Mouse (Mus musculus) liver (tissue): ENCODE results near the gene Trub2.

Experiments used
- DNase-seq: peaks from one replicate; pipeline ENCODE4 v3.0.0-alpha.2; 2020; ENCODE audit warnings: mixed read lengths

Gene Trub2

DNA sequence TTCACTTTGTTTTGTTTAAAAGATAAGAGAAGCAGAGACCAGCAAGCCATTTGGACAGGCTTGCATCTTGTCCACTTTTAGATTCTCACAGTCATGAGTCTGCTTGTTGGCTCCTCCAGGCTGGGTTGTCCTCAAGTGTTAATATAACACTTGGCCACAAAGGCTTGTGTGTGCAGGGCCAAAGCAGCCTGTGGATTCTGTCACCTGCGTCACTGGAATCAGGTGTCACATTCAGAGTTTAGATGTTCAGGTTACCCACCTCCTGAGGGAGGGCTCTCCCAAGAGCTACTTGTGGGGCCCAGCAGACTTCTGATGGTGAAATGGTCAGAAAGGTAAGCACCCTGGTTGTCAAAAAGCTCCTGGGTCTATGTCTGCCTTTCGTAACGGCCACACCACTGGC, 65.2 kb downstream of the Trub2 start:
- DNase-seq, result no peak

DNA sequence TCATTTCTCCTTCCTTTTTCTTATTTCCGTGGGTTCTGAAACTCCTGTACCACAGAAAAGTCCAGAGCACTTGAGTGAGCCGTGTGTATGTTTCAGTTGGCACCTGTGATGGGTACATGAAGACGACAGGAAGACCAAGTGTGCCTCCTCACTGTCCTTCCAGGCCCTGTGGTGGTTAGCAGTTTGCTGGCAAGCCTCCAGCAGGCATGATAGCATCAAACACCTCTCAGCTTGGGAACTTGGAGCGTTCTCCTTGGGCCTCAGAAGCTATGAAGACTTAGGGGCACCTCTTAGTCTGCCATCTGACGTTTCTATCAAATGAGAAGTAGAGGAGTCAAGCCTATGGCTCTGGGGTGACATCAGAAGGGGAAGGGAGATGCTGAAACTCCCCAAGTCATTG, 69.7 kb downstream of the Trub2 start:
- no peak for DNase-seq

DNA sequence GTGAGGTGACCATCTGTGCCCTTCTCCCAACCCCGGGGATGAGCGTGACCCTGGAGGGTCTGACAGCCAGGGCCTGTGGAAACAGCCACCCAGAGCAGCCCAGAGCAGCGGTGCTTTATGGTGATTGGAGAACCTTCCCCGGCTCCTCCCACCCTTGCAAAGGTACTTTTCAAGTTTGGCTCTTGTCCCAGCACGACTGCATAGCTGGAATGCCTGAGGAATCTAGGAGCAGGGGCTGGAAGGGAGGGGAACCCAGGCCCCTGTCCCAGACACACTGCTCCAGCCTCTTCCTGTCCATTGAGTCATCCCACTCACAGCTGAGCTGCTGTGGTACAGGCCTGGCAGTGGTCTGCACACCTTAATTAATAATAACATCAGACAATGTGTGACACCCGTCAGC, 71.6 kb downstream of the Trub2 start:
- DNase-seq, result peak; percentile 55

DNA sequence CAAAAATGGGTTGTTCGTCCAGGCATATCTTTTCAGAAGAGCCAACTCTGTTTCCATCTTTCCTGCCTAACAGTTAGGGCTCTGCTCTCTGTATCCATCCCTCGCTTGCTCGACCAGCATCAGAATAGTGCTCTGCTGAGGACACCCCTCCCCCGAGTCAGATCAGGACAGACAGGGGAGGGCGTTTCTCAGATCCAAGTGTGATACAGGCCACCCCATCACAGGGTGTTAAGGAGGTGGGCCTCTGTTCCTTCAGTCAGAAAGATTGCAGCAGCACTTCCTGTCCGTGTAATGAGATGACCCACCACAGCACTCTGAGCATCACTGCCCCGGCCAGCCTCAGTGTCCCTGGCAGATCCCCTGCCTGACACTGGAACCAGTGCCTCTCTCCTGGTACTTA, 72.2 kb downstream of the Trub2 start:
- no peak for DNase-seq

- DNase-seq, result no peak
Measured at GRCm38 (mm10) chr2:29714127-29714526, 74.2 kb downstream of the Trub2 start.

GRCm38 (mm10) chr2:29713501-29713900, 74.8 kb downstream of the Trub2 start:
- no peak for DNase-seq

DNA sequence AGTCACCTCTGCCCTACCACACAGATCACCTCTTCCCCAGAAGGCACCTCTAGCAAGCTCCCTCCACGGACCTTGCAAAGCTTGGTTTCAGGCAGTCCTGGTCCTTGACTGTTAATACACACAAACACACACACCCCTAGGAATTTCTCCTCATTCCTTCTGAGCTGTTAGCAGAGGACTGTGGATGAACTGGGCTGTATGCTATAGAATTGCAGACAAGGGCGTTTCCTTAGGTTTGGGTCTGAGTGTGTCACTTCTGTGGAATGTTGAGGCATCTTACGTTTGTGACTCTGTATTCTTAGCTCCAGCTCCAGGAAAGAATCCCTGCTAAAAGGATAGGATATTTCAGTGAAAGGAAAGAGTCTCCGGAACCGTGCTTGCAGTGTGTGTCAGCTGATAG, 76.4 kb downstream of the Trub2 start:
- DNase-seq, result no peak
